Mouse (Mus musculus) intestine, embryonic 15.5 days (tissue): Measurements from ENCODE around the gene G6pc2. TPM values are rescaled to one million over a fixed set of nuclear protein-coding genes. Genes with fewer than 3 reads are reported as not detected.

ENCODE experiments used
- ATAC-seq: fragments of 200-750 bp; cut with Nextera tagmentation; 2 replicates; pipeline ENCODE4 v1.8.0; 2017; ENCODE audit warnings: moderate TSS enrichment, moderate library complexity
- H3K27ac ChIP-seq: fragments of 300-500 bp; sonication (generic); 2 replicates; pipeline ENCODE4 v1.5.1; 2015; ENCODE audit warnings: mild to moderate bottlenecking, inconsistent platforms
- H3K27me3 ChIP-seq: fragments of 300-500 bp; sonication (generic); replicated peaks from 2 replicates; pipeline ENCODE4 v1.6.1; 2015; ENCODE audit warnings: inconsistent platforms
- H3K36me3 ChIP-seq: fragments of 300-500 bp; sonication (generic); 2 replicates; pipeline ENCODE4 v1.6.1; 2015; ENCODE audit warnings: inconsistent platforms
- H3K4me1 ChIP-seq: fragments of 300-500 bp; sonication (generic); replicated peaks from 2 replicates; pipeline ENCODE4 v1.6.1; 2015; ENCODE audit warnings: inconsistent platforms
- H3K4me2 ChIP-seq: fragments of 300-500 bp; sonication (generic); replicated peaks from 2 replicates; pipeline ENCODE4 v1.6.1; 2015; ENCODE audit warnings: mild to moderate bottlenecking, inconsistent platforms
- H3K4me3 ChIP-seq: fragments of 300-500 bp; sonication (generic); replicated peaks from 2 replicates; pipeline ENCODE4 v1.5.1; 2015; ENCODE audit warnings: inconsistent platforms
- H3K9ac ChIP-seq: fragments of 300-500 bp; sonication (generic); 2 replicates; pipeline ENCODE4 v1.6.1; 2015; ENCODE audit warnings: inconsistent platforms
- H3K9me3 ChIP-seq: fragments of 300-500 bp; sonication (generic); 2 replicates; pipeline ENCODE4 v1.6.1; 2016; ENCODE audit warnings: inconsistent platforms
- WGBS: fragments of 180-500 bp; shearing (Covaris S2); methylation state at CpG from one replicate; pipeline ENCODE4 v1.1.7; 2015; 5-methylcytosine and 5-hydroxymethylcytosine counted together
- polyA plus RNA-seq: library from polyadenylated mRNA; unstranded; fragments of >200 nt; fragmentation: Nextera tagmentation; extraction: Ambion mirVana; gene quantifications from 2 replicates; pipeline ENCODE4 v1.2.1, GENCODE M21; 2015

G6pc2 gene
- polyA plus RNA-seq, 1 experiment from 2014 or later, result 0.90 TPM

DNA sequence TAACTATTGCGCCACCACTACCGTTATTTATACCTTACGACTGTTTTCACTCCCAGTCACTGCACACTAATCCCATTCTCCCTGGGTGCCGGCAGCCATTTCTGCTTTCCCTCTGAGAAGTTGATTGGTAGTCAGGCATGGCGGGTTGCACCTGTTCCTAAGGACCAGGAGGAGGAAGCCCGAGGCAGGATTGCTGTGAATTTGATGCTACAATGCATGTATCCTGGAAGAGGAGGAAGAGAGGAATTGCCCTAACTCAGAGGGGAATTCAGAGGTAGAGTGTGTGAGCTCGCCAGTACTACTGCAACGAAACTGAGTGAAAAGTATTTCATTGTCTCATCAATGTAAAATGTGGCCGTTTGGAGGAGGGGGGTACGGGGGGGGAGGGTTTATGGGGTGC, 1.8 kb downstream of the G6pc2 start:
- Histone ChIP-seq H3K27me3 (no peaks in the 10 kb centered on the region), H3K9me3 (no peaks in the 10 kb centered on the region), H3K9ac (no peak overlapping the region), H3K4me1 (no peaks in the 10 kb centered on the region), H3K4me3 (no peak overlapping the region), H3K4me2 (no peak overlapping the region), H3K27ac (no peak overlapping the region), H3K36me3 (no peaks in the 10 kb centered on the region)
- ATAC-seq, result no peak
- WGBS, result 74% methylated on average over 10 of the region's 10 CpGs

GRCm38 (mm10) chr2:69215242-69215641, 4.4 kb downstream of the G6pc2 start:
- Histone ChIP-seq H3K27me3 (no peaks in the 10 kb centered on the region), H3K9me3 (no peaks in the 10 kb centered on the region), H3K27ac (no peak overlapping the region), H3K4me3 (no peak overlapping the region), H3K4me1 (no peaks in the 10 kb centered on the region), H3K36me3 (no peaks in the 10 kb centered on the region), H3K9ac (no peak overlapping the region), H3K4me2 (no peak overlapping the region)
- ATAC-seq, result no peak
- WGBS, result 61% methylated on average over 7 of the region's 7 CpGs

DNA sequence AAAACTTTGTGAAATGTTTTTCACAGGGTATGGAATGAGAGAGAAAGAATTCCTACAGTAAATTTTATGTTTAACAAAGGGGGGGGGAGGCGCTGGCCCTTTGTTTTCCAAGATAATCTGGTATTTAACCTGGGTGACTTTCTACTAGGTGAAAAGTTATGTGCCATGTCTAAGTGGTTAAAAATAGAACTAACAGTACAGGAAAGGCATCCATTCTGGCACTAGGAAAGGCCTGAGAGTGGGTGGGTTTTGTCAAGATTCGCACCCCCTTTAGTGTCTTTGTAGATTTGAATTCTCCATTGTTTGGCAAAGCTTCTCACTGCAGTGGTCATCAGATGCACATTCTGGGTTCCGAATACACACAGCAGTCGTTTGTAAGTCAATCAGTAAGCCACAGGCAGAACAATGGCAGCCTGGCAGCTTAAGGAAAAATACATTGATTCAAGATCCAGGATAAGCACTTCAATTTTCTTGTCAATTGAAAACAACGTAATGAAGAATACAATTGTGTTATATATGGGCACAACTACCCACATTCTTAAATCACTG, 11.1 kb downstream of the G6pc2 start:
- WGBS, result 60% methylated on average over 5 of the region's 5 CpGs
- no peaks in the 10 kb centered on the region for H3K4me1 ChIP-seq
- ATAC-seq, result no peak

DNA sequence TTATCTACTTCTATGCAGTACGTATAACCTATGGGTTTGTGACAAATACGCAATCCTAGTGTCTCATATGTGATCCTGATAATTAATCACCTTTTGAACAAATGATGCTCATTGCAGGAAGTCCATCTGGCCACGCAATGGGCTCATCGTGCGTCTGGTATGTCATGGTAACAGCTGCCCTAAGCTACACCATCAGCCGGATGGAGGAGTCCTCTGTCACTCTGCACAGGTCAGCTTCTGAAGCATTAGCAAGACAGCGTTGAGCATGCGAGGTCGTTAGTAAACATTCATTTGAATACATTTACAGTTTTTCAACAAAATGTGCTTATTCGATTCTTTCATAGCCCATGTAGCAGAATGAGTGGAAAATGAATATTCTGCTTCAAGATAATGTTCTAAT, 11.9 kb downstream of the G6pc2 start:
- H3K9me3 ChIP-seq, result no peaks in the 10 kb centered on the region
- H3K27ac ChIP-seq, result no peak overlapping the region
- no peak overlapping the region for H3K9ac ChIP-seq
- no peak overlapping the region for H3K4me3 ChIP-seq
- H3K36me3 ChIP-seq, result no peaks in the 10 kb centered on the region
- no peaks in the 10 kb centered on the region for H3K4me1 ChIP-seq
- no peak for ATAC-seq
- 86% methylated on average over 10 of the region's 10 CpGs for WGBS
- no peaks in the 10 kb centered on the region for H3K27me3 ChIP-seq
- H3K4me2 ChIP-seq, result no peak overlapping the region

More for the DNA sequence above, 11.1 kb downstream of the G6pc2 start:
- Histone ChIP-seq H3K27me3 (no peaks in the 10 kb centered on the region), H3K4me3 (no peak overlapping the region), H3K27ac (no peak overlapping the region), H3K9ac (no peak overlapping the region), H3K4me2 (no peak overlapping the region), H3K9me3 (no peaks in the 10 kb centered on the region), H3K36me3 (no peaks in the 10 kb centered on the region)

- Histone ChIP-seq H3K27ac (no peak overlapping the region), H3K4me2 (no peak overlapping the region), H3K4me3 (no peak overlapping the region), H3K36me3 (no peaks in the 10 kb centered on the region), H3K4me1 (no peaks in the 10 kb centered on the region), H3K9me3 (no peaks in the 10 kb centered on the region), H3K9ac (no peak overlapping the region), H3K27me3 (no peaks in the 10 kb centered on the region)
- 56% methylated on average over 2 of the region's 2 CpGs for WGBS
- no peak for ATAC-seq
Measured at GRCm38 (mm10) chr2:69224724-69225123, 13.9 kb downstream of the G6pc2 start.

DNA sequence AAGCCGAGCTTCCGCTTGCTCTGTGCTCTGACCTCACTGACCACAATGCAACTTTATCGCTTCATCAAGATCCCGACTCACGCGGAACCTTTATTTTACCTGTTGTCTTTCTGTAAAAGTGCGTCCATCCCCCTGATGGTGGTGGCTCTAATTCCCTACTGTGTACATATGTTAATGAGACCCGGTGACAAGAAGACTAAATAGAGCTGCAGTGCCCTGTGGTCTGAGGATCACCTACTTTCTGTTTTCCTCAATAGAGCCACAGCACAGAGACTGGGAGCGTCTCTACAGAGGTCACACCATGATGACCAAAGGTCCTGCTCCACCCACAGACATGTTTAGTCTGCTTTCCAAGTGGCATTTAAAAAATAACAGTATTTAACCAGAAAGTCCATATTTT, 16.0 kb downstream of the G6pc2 start:
- no peak overlapping the region for H3K9ac ChIP-seq
- H3K27me3 ChIP-seq, result no peaks in the 10 kb centered on the region
- H3K4me3 ChIP-seq, result no peak overlapping the region
- ATAC-seq, result no peak
- no peaks in the 10 kb centered on the region for H3K36me3 ChIP-seq
- H3K4me1 ChIP-seq, result no peaks in the 10 kb centered on the region
- 88% methylated on average over 9 of the region's 9 CpGs for WGBS
- H3K4me2 ChIP-seq, result no peak overlapping the region
- no peaks in the 10 kb centered on the region for H3K9me3 ChIP-seq
- no peak overlapping the region for H3K27ac ChIP-seq

DNA sequence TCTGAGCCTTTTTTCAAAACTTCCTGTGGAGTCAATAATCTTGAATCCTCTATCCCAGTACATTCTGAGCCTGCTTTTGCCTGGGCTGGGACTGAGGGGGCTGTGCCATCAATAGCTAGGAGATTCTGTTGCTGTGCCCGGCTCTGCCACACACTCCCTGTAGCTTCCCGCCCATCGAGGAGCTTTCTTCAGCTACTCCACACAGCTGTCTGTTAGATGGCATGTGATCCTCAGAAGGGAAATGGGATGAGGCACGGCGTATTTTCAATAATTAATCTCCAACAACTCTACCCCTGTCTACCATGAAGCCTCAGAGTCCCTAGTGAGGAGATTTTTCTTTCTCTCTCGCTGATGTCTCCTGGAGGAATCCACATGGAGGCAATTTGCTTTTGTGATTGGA, 17.8 kb downstream of the G6pc2 start:
- 89% methylated on average over 6 of the region's 6 CpGs for WGBS
- no peak for ATAC-seq

GRCm38 (mm10) chr2:69230137-69230536, 19.3 kb downstream of the G6pc2 start:
- Histone ChIP-seq H3K27me3 (no peaks in the 10 kb centered on the region), H3K36me3 (no peaks in the 10 kb centered on the region), H3K9me3 (no peaks in the 10 kb centered on the region), H3K4me1 (no peaks in the 10 kb centered on the region), H3K4me3 (no peak overlapping the region), H3K27ac (no peak overlapping the region), H3K4me2 (no peak overlapping the region), H3K9ac (no peak overlapping the region)
- peak; percentile 36; the same call in 1 of the 2 replicates for ATAC-seq
- WGBS, result 56% methylated on average over 2 of the region's 2 CpGs

More for the DNA sequence above, 17.8 kb downstream of the G6pc2 start:
- Histone ChIP-seq H3K9me3 (no peaks in the 10 kb centered on the region), H3K4me3 (no peak overlapping the region), H3K4me1 (no peaks in the 10 kb centered on the region), H3K27me3 (no peaks in the 10 kb centered on the region), H3K27ac (no peak overlapping the region), H3K9ac (no peak overlapping the region), H3K4me2 (no peak overlapping the region), H3K36me3 (no peaks in the 10 kb centered on the region)

DNA sequence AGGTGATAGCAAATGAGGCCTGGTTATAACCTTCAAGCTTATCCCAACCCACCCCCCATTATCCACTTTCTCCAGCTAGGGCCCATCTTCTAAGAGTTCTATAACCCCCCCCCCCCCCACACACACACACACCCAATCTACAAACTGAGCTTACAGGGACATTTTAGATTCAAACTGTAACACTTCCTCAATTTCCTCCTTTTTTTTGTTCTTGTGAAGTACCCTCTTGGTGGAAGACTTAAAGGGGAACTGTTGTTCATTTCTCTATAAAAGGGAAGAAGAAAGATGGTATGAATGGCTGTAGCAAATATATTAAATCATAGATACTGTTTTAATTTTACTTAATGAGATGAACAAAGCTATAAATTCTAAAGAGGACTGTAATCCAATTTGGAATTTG, 21.2 kb downstream of the G6pc2 start:
- ATAC-seq, result no peak
- no peak overlapping the region for H3K9ac ChIP-seq
- H3K4me3 ChIP-seq, result no peak overlapping the region
- H3K9me3 ChIP-seq, result no peaks in the 10 kb centered on the region
- no peaks in the 10 kb centered on the region for H3K36me3 ChIP-seq
- H3K27me3 ChIP-seq, result no peaks in the 10 kb centered on the region
- H3K27ac ChIP-seq, result no peak overlapping the region
- no peaks in the 10 kb centered on the region for H3K4me1 ChIP-seq
- no peak overlapping the region for H3K4me2 ChIP-seq

GRCm38 (mm10) chr2:69234976-69235678, 24.3 kb downstream of the G6pc2 start:
- Histone ChIP-seq H3K4me3 (no peak overlapping the region), H3K9me3 (no peaks in the 10 kb centered on the region), H3K4me1 (no peaks in the 10 kb centered on the region), H3K4me2 (no peak overlapping the region), H3K9ac (no peak overlapping the region), H3K36me3 (no peaks in the 10 kb centered on the region), H3K27ac (no peak overlapping the region), H3K27me3 (no peaks in the 10 kb centered on the region)
- 89% methylated on average over 5 of the region's 5 CpGs for WGBS
- no peak for ATAC-seq

DNA sequence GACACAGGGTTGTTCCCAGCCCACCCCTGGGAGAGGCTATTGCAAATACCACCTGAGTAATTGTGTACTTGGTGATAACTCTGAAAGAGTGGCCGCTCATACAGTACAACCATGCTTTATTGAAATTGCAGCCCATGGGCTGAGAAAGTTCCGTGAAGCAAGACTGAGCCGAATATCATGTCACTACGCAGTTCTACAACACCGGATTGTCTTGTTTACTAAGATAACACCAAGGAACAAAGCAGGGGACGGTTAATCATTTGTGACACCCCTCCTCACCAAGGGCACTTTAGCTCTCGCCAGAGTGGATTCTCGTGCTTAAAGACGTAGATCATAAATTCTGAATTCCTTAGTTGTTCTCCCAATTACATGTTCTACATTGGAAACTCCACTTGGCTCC, 28.4 kb downstream of the G6pc2 start:
- Histone ChIP-seq H3K9me3 (no peaks in the 10 kb centered on the region), H3K9ac (no peak overlapping the region), H3K4me2 (0 out of 2 replicates have a peak overlapping the region, but pooled peaks have one; percentile 4), H3K36me3 (no peaks in the 10 kb centered on the region), H3K27me3 (no peaks in the 10 kb centered on the region), H3K4me1 (no peaks in the 10 kb centered on the region), H3K27ac (no peak overlapping the region), H3K4me3 (no peak overlapping the region)
- peak; percentile 56; the same call in 1 of the 2 replicates for ATAC-seq
- 50% methylated on average over 9 of the region's 9 CpGs for WGBS

- no peaks in the 10 kb centered on the region for H3K27me3 ChIP-seq
- 26% methylated on average over 2 of the region's 2 CpGs for WGBS
- no peaks in the 10 kb centered on the region for H3K9me3 ChIP-seq
- no peak overlapping the region for H3K4me2 ChIP-seq
- H3K4me3 ChIP-seq, result no peak overlapping the region
- ATAC-seq, result no peak
- no peak overlapping the region for H3K27ac ChIP-seq
- H3K4me1 ChIP-seq, result no peaks in the 10 kb centered on the region
- no peaks in the 10 kb centered on the region for H3K36me3 ChIP-seq
- H3K9ac ChIP-seq, result no peak overlapping the region
Measured at GRCm38 (mm10) chr2:69244924-69245323, 34.1 kb downstream of the G6pc2 start.

DNA sequence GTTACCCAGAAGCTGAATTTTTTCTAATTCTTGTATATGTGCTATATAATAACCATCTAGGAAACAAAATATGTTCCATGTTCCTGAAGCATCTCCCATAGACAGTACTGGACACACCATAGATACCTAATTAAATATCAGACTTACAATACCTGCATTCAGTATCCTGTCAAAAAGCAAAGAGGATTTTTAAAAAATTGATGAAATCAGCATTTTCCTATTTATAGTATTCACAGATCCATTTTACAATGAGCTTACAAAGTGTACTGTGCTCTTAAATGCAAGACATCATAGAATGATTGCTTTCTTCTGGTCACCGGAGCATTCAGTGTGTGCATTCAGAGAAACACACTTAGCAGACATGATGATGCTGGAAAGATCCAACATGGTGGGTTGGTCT, 36.2 kb downstream of the G6pc2 start:
- 90% methylated on average over 1 of the region's 1 CpGs for WGBS
- no peaks in the 10 kb centered on the region for H3K36me3 ChIP-seq
- ATAC-seq, result no peak
- H3K27ac ChIP-seq, result no peak overlapping the region
- H3K4me3 ChIP-seq, result no peak overlapping the region
- no peaks in the 10 kb centered on the region for H3K4me1 ChIP-seq
- no peak overlapping the region for H3K4me2 ChIP-seq
- H3K27me3 ChIP-seq, result no peaks in the 10 kb centered on the region
- no peaks in the 10 kb centered on the region for H3K9me3 ChIP-seq
- no peak overlapping the region for H3K9ac ChIP-seq
